Mouse (Mus musculus): ENCODE data around the gene Pdc. TPM values are rescaled to one million over a fixed set of nuclear protein-coding genes. Genes with fewer than 3 reads are reported as not detected.

Pdc gene
- 0.18 TPM for polyA plus RNA-seq (2017; shearing (Covaris generic))

DNA sequence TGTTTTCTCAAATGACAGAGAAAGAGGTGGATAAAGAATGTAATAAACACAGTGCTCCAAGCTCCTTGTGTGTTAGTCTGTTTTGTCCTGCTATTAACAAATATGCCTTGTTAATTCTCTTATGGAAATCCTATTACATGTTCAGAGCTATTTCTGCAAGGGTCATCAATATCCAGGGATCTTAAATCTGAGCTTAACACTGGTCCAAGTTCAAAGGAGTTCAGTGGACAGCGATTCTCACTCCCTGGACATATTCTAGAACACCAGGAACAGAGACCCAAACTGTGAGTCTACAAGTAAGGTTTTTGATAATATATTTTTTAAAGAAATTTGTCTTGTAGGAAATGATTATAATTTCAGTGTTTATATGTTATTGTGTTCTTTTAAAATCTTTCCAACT, at the start of gene Pdc:
Gene Pdc, plus strand, starts transcription at position 213 of the 400 bp plus-strand sequence.

Other genes with a start within 250 kb of the Pdc start
- not detected for gene Ptgs2, start 219.4 kb upstream of the Pdc start, polyA plus RNA-seq (2017; shearing (Covaris generic))
- 362 TPM for gene Tpr, start 73.4 kb downstream of the Pdc start, polyA plus RNA-seq (2017; shearing (Covaris generic))
- gene Odr4, start 73.7 kb downstream of the Pdc start, polyA plus RNA-seq (2017; shearing (Covaris generic)): 34.5 TPM
- gene Prg4, start 146.7 kb downstream of the Pdc start, polyA plus RNA-seq (2017; shearing (Covaris generic)): 47.1 TPM

Measured in CD4-positive, CD25-positive, alpha-beta regulatory T cell (primary cell).